Mouse (Mus musculus) kidney, postnatal 4 days (tissue): ENCODE measurements at regions not wholly inside any gene's neighbourhood (a gene's known extent, or its start where the extent isn't known, plus 50 kb on each side); places are given as distances from the start of the nearest gene placed in this dataset.

Experiments used
- DNase-seq, 2 experiments: peaks; one replicate each; pipeline ENCODE4 v3.0.0; 2021; ENCODE audit warnings: mixed read lengths in 2 of 2

- no peak for DNase-seq
Measured at GRCm38 (mm10) chr2:105454353-105454752, 55.2 kb upstream of the Rcn1 start.

GRCm38 (mm10) chr2:105454836-105455235 lies 55.7 kb upstream of the Rcn1 start:
- no peak for DNase-seq

GRCm38 (mm10) chr2:105458643-105459042 lies 59.5 kb upstream of the Rcn1 start:
- no peak for DNase-seq

- DNase-seq: no peak
Measured at GRCm38 (mm10) chr2:105459512-105459911, 60.4 kb upstream of the Rcn1 start.

- no peak for DNase-seq
Measured at GRCm38 (mm10) chr2:105465630-105466029, 66.5 kb upstream of the Rcn1 start.

GRCm38 (mm10) chr2:105468930-105469329 lies 69.8 kb upstream of the Rcn1 start:
- DNase-seq: peak; percentile 54 to 66

DNA sequence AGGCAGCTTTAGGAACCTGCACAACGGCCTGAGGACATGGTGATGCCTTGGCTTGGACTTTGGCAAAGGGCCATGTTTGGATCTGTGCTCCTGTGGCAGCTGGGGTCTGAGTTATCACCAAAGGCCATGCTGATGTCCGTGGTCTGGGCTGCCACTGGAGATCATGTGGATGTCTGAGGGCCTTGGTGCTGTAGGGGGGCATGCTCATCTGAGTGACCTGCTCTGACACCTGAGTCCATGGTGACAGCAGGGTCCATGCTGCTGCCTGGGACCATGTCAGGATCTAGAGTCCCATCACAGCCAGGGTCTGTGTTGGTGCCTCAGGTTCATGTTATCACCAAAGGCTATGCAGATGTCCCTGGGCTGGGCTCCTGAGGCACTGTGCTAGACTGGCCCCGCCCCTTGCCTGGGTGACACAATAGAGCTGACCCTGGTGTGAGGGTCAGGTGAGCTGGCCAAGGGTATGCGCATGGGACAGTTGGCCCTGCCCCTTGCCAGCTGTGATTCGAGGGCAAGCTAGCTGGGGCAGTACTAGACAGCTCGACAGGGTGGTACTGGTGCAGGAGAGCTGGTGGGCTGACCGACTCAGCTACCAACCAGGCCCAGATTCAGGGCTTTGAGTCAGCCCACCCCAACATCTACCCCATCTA lies 77.0 kb upstream of the Rcn1 start:
- DNase-seq: no peak

GRCm38 (mm10) chr2:105481990-105482592 lies 83.0 kb upstream of the Rcn1 start:
- DNase-seq: no peak

DNA sequence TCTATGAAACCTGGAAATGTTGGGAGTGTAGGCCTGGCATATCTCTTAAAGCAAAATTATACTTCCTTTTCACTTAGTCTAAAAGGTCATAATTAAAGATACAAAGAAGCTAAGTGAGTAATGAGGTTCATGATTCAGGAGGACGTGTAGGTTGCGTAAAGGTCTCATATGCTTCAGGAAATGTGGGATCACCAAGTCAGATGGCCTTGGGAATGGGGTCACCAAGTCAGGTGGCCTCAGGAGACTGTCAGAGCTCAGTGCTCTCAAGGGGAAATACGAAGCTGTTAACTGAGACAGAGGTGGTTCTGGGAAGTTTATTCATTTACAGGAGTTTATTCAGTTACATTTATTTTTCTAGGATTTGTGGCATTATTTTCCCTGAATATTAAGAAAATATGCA lies 85.4 kb upstream of the Rcn1 start:
- DNase-seq: no peak

DNA sequence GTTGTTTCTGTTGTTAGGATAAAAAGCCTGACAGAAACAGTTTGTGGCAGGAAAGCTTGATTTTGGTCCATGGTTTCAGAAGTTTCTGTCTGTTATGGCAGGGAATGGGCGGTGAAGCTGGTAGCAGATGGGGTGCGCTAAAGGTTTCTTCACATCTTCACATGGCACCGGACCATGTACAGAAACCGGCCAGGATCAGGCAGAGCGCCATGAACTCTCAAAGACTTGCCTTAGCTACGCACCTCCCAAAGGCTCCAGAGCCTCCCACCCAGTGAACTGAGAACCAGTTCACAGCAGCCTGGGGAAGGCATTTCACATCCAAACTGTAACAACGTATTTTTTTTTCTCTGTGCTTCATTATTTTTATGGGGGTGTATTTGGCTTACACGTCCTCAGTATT lies 86.2 kb upstream of the Rcn1 start:
- no peak for DNase-seq

GRCm38 (mm10) chr2:105495796-105496195 lies 96.7 kb upstream of the Rcn1 start:
- DNase-seq: peak; percentile 31 to 40

DNA sequence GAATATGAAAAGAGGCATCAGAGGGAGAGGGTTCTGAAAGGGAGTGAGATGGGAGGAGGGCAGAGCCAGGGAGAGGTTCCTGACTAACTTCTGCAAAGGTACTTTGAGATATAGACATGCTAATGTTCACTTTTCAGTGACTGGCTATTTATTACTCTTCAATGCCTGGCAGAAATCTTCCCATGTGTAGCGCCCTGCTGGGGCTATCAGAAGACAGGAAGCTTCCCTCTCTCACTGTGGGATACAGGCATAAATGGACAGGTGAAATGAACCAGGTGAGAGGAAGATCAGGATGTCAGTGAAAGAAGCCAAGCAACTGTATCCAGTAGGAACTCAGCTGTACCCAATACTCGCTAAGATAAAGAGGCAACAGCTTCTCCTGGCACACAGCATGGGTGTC lies 105.1 kb upstream of the Rcn1 start:
- no peak for DNase-seq

DNA sequence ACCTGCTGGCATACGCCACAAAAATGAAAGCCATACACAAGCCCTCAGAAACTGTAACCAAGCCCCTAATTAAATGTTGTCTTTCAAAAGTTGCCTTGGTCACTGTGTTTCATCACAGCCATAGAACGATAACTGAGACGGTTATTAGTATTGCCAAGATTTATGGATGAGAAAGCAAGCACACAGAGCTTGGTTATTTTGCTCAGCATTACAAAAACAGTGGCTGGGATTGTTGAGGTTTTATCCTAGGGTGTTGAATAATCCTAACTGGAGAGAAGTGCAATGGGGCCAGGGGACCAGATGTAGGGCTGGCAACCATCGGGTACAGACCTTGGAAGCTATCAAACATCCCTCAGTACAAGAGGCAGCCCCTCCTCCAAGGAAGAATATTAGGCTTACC lies 106.4 kb upstream of the Rcn1 start:
- DNase-seq: no peak

DNA sequence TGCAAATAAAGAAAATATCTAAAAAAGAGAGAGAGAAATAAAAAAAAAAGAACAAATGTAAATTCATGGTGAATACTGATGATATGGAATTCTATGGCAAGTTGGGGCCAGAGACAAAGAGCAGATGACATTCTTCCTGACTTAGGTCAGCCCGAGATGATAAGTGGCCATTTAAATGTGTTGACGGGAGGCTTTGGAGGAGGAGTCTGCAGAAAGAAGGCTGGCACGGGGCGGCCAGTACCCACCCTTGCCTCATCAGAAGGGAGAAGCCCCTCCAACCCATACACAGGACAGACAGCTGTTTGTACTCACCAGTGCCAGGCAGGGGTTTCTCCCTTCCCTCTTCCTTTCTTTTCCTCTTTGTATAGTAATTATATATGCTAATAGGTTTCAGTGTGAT lies 108.0 kb upstream of the Rcn1 start:
- no peak for DNase-seq

DNA sequence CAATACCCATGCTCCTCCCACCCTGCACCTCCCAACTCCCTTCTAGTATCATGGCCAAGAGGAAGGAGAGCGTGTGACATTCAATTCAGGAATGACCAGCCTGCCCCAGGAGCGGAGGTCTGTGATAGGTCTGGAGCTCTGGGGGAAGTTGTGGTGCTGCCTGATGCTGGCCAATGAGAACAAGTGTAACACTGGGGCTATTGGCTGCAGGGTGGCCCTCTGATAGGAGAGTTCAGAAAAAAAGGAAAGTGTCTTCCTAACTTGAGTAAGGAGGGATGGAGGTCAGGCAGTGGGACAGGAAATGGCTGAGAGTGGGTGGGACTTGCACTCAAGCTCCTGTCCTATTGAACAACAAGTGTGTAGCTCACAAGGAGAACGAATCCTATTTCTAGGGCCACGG lies 111.7 kb upstream of the Rcn1 start:
- no peak for DNase-seq

DNA sequence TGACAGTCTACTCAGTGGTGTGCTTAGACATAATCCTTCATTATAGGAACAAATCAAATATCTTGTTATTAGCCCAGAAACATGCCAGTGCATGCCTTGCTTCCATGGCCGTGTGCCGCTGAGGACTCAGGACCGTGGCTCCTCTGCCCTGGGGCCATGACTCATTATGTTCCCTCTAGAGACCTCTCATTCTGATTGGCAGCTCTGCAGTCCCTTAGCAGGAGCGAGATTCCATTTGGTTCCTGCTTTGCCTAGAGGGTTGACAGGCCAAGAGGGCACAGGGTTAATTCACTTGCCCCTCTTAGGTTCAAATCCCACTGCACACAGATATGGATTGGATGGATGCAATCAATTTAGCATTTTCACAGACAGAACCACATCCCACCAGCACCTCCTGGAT lies 112.6 kb upstream of the Rcn1 start:
- DNase-seq: no peak

DNA sequence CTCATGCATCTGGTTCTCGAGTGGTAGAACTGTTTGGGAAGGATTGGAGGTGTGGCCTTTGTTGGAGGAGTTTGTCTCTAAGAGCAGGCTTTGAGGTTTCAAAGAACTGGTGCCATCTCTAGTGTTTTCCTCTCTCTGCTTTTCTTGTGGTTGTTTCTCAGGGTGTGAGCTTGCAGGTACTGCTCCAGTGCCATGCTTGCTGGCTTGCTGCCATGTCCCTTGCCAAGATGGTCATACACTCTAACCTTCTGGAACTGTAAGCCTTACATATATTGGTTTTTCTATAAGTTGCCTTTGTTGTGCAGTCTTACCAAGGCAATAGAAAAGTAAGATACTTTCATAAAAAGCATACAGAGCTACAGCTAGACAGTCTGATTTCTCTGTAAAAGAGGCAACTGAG lies 115.1 kb upstream of the Rcn1 start:
- no peak for DNase-seq

GRCm38 (mm10) chr2:105514881-105515280 lies 115.8 kb upstream of the Rcn1 start:
- no peak for DNase-seq

- no peak for DNase-seq
Measured at GRCm38 (mm10) chr2:105515326-105515725, 116.2 kb upstream of the Rcn1 start.

DNA sequence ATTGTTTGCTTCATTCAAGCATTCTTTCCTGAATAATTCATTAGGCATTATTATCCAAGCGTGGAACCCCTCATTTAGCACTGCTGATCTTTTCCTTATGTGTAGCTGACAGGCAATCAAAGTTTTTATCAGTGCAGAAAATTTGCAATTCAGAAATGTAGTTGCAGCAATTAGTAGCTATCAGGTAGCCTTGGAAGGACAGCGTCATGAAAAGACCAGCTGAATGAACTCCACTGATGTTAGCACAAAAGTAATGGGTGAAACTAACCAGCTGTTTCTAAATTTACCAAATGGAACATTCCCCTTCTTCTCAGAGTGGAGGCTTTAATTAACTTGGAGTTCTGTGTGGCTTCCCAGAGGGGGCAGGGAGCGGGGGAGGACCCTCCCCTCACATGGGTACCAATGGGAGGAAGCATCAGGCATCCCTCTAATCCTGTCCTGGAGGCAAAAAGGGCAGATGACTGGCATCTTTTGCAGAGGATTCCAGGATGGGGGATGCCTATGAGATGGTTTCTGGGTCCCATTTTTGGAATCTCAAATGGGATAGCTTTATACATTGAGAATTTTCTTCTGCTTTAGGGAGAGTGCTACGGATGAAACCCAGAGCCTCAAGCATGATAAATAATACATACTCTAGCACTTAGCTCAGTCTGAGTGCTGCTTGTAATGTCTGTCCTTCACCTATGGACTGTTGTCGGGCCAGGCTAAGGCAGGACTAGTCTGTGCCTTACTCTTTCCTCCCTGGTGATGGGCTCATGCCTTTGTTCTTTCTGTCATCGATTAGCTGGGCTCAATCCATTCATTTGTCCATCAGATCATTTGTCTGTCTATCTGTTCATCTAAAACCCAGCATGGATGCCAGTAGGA lies 117.4 kb upstream of the Rcn1 start:
- DNase-seq: peak; percentile 50 to 63

GRCm38 (mm10) chr2:105521841-105522240 lies 122.7 kb upstream of the Rcn1 start:
- peak; percentile 14 to 33 for DNase-seq

GRCm38 (mm10) chr2:105523297-105523802 lies 124.2 kb upstream of the Rcn1 start:
- peak; percentile 76 for DNase-seq

DNA sequence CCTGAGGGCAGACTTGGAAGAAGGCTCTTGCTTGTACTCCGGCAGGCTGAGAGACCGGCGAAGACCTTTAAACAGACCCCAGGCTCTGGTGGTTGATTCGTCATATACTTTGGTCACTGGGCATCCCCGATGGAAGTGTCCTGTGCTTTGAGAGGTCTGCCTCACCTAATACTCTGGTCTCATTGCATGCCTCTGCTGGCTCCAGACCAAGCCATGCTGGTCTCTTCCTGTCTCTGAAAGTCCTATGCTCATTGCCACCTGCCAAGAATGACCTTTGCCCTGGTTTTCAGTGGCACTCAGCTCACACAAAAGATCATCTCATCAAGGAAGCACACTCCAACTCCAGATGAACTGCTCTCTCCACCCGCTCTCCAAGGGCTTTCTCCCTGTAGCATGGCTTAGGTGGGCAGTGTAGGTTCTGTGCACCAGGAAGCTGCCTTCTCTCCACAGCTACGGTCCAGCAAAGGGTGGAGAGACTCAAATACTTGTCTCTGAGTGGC lies 126.0 kb upstream of the Rcn1 start:
- no peak for DNase-seq

- DNase-seq: no peak
Measured at GRCm38 (mm10) chr2:105528535-105528934, 129.4 kb upstream of the Rcn1 start.
